Mouse (Mus musculus): Measurements from ENCODE around the gene E130114P18Rik. TPM values are rescaled to one million over a fixed set of nuclear protein-coding genes. Genes with fewer than 3 reads are reported as not detected.

Gene E130114P18Rik
- polyA plus RNA-seq, 1 experiment = not detected

GRCm38 (mm10) chr4:97722666-97723065 lies 55.2 kb downstream of the E130114P18Rik start:
- WGBS = 73% methylated on average over 10 of the region's 10 CpGs
- H3K4me1 ChIP-seq (ENCODE audit: control insufficient read depth, insufficient read depth, insufficient read length, low read length) = peaks cover 6% of the 10 kb centered on the region; the same call in 1 of the 2 replicates
- TF ChIP-seq CTCF (IDR thresholded peaks at IDR 0.05; ENCODE audit: extremely low read depth, insufficient read length, insufficient replicate concordance, low read depth, low read length) = no peak
- TF ChIP-seq POLR2A (IDR thresholded peaks at IDR 0.05; ENCODE audit: low read depth, low read length) = no peak
- no peak overlapping the region for H3K4me3 ChIP-seq (ENCODE audit: low read depth, low read length)
- no peak overlapping the region for H3K27ac ChIP-seq (ENCODE audit: insufficient read depth, low read depth, low read length)
- H3K36me3 ChIP-seq (ENCODE audit: control insufficient read depth, insufficient read depth, low read length) = no peaks in the 10 kb centered on the region
- H3K27me3 ChIP-seq (ENCODE audit: control insufficient read depth, insufficient read depth, low read length) = no peaks in the 10 kb centered on the region; the same call in 1 of the 2 replicates

- Histone ChIP-seq H3K36me3 (ENCODE audit: control insufficient read depth, insufficient read depth, low read length) (no peaks in the 10 kb centered on the region), H3K27me3 (ENCODE audit: control insufficient read depth, insufficient read depth, low read length) (no peaks in the 10 kb centered on the region; the same call in 1 of the 2 replicates), H3K4me1 (ENCODE audit: control insufficient read depth, insufficient read depth, insufficient read length, low read length) (no peaks in the 10 kb centered on the region), H3K27ac (ENCODE audit: insufficient read depth, low read depth, low read length) (no peak overlapping the region), H3K4me3 (ENCODE audit: low read depth, low read length) (no peak overlapping the region)
- WGBS = 57% methylated on average over 6 of the region's 6 CpGs
- TF ChIP-seq POLR2A (IDR thresholded peaks at IDR 0.05; ENCODE audit: low read depth, low read length) = no peak
- no peak for TF ChIP-seq CTCF (IDR thresholded peaks at IDR 0.05; ENCODE audit: extremely low read depth, insufficient read length, insufficient replicate concordance, low read depth, low read length)
Observed at GRCm38 (mm10) chr4:97714616-97715015, 63.3 kb downstream of the E130114P18Rik start.

GRCm38 (mm10) chr4:97714101-97714615 lies 63.7 kb downstream of the E130114P18Rik start:
- Histone ChIP-seq H3K4me3 (ENCODE audit: low read depth, low read length) (no peak overlapping the region), H3K27me3 (ENCODE audit: control insufficient read depth, insufficient read depth, low read length) (no peaks in the 10 kb centered on the region; the same call in 1 of the 2 replicates), H3K27ac (ENCODE audit: insufficient read depth, low read depth, low read length) (no peak overlapping the region), H3K36me3 (ENCODE audit: control insufficient read depth, insufficient read depth, low read length) (no peaks in the 10 kb centered on the region), H3K4me1 (ENCODE audit: control insufficient read depth, insufficient read depth, insufficient read length, low read length) (no peaks in the 10 kb centered on the region)
- WGBS = 73% methylated on average over 6 of the region's 6 CpGs
- TF ChIP-seq POLR2A (IDR thresholded peaks at IDR 0.05; ENCODE audit: low read depth, low read length) (no peak), CTCF (IDR thresholded peaks at IDR 0.05; ENCODE audit: extremely low read depth, insufficient read length, insufficient replicate concordance, low read depth, low read length) (no peak)

DNA sequence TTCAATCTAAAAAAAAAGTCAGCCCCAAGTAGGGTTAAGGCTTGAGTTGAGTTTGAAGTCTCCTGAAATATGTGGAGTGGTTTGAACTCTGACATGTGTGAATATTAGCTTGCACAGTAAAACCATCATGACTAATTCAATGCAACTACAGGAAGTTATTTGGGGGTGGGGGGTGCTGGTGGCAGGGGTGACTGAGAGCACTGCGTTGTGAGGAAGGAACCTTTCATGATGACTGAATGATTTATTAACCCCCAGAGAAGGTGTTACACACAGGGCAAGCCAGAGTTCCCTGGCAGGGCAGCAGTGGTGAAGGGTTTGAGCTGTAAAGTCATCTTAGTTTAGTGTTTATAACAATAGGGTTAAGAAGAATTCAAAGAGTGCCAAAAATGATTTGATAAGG lies 65.3 kb downstream of the E130114P18Rik start:
- no peak overlapping the region for H3K4me3 ChIP-seq (ENCODE audit: low read depth, low read length)
- TF ChIP-seq CTCF (IDR thresholded peaks at IDR 0.05; ENCODE audit: extremely low read depth, insufficient read length, insufficient replicate concordance, low read depth, low read length) = no peak
- no peak for TF ChIP-seq POLR2A (IDR thresholded peaks at IDR 0.05; ENCODE audit: low read depth, low read length)
- no peaks in the 10 kb centered on the region for H3K36me3 ChIP-seq (ENCODE audit: control insufficient read depth, insufficient read depth, low read length)
- no peaks in the 10 kb centered on the region; the same call in 1 of the 2 replicates for H3K27me3 ChIP-seq (ENCODE audit: control insufficient read depth, insufficient read depth, low read length)
- H3K27ac ChIP-seq (ENCODE audit: insufficient read depth, low read depth, low read length) = no peak overlapping the region
- WGBS = 10% methylated on average over 1 of the region's 1 CpGs
- no peaks in the 10 kb centered on the region for H3K4me1 ChIP-seq (ENCODE audit: control insufficient read depth, insufficient read depth, insufficient read length, low read length)

DNA sequence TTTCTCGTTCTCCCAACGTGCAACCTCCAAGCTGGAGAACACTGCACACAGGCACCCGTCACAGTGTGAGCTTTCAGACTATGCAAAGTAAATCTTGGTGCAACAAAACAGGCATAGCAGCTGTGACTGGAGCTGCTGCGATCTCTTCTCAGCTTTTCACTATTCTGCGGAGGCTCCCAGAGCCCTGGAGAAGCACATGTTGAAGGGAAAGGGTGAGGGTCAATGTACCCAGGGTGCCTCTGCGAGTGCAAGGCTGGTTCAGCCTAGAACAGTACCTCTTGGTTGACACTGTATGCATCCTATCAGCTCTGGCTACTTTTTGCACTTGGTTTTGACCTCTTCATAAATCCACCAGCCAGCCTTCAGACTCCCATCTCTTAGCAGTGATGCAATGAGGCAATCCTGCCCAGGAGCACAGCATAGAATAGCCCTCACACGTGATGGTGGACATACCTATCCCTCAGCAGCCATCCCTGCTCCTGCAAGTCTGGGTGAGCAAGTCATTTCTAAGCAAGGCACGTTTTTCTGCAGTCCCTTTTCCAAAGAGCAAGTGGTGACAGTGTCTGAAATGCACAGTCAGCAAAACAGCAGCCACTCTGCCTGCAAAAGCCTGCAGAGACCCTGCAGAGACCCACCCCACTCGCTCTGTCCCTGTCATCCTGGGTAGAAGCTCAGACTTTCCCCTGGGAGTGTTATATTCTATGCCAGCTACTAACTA lies 67.7 kb downstream of the E130114P18Rik start:
- no peaks in the 10 kb centered on the region for H3K4me1 ChIP-seq (ENCODE audit: control insufficient read depth, insufficient read depth, insufficient read length, low read length)
- no peak overlapping the region for H3K4me3 ChIP-seq (ENCODE audit: low read depth, low read length)
- H3K27ac ChIP-seq (ENCODE audit: insufficient read depth, low read depth, low read length) = no peak overlapping the region
- 66% methylated on average over 9 of the region's 9 CpGs for WGBS
- H3K27me3 ChIP-seq (ENCODE audit: control insufficient read depth, insufficient read depth, low read length) = no peaks in the 10 kb centered on the region; the same call in 1 of the 2 replicates
- no peaks in the 10 kb centered on the region for H3K36me3 ChIP-seq (ENCODE audit: control insufficient read depth, insufficient read depth, low read length)
- TF ChIP-seq POLR2A (IDR thresholded peaks at IDR 0.05; ENCODE audit: low read depth, low read length) (no peak), CTCF (IDR thresholded peaks at IDR 0.05; ENCODE audit: extremely low read depth, insufficient read length, insufficient replicate concordance, low read depth, low read length) (no peak)

- TF ChIP-seq CTCF (IDR thresholded peaks at IDR 0.05; ENCODE audit: extremely low read depth, insufficient read length, insufficient replicate concordance, low read depth, low read length) (no peak), POLR2A (IDR thresholded peaks at IDR 0.05; ENCODE audit: low read depth, low read length) (no peak)
- no peak overlapping the region for H3K4me3 ChIP-seq (ENCODE audit: low read depth, low read length)
- WGBS = 77% methylated on average over 22 of the region's 22 CpGs
Observed at GRCm38 (mm10) chr4:97707373-97708152, 70.3 kb downstream of the E130114P18Rik start.

More at GRCm38 (mm10) chr4:97707373-97708152, 70.3 kb downstream of the E130114P18Rik start:
- Histone ChIP-seq H3K36me3 (ENCODE audit: control insufficient read depth, insufficient read depth, low read length) (no peaks in the 10 kb centered on the region), H3K27me3 (ENCODE audit: control insufficient read depth, insufficient read depth, low read length) (no peaks in the 10 kb centered on the region; the same call in 1 of the 2 replicates), H3K4me1 (ENCODE audit: control insufficient read depth, insufficient read depth, insufficient read length, low read length) (no peaks in the 10 kb centered on the region), H3K27ac (ENCODE audit: insufficient read depth, low read depth, low read length) (no peak overlapping the region)

All from small intestine, adult 2 months (tissue).